Mouse (Mus musculus): ENCODE data around the gene Nrde2. TPM values are rescaled to one million over a fixed set of nuclear protein-coding genes. Genes with fewer than 3 reads are reported as not detected.

Nrde2 gene
- polyA plus RNA-seq, 1 experiment, result 19.0 TPM

- no peak for DNase-seq
- 94% methylated on average over 3 of the region's 3 CpGs for WGBS
These were observed 71.4 kb downstream of the Nrde2 start for GRCm38 (mm10) chr12:100088026-100088425.

GRCm38 (mm10) chr12:100079636-100080286 lies 79.7 kb downstream of the Nrde2 start:
- H3K27ac ChIP-seq (ENCODE audit: control insufficient read depth, insufficient read depth, low read length), result no peak overlapping the region
- DNase-seq, result no peak

More at GRCm38 (mm10) chr12:100088026-100088425, 71.4 kb downstream of the Nrde2 start:
- TF ChIP-seq CTCF (IDR thresholded peaks at IDR 0.05; ENCODE audit: borderline replicate concordance, control insufficient read depth, extremely low read depth, insufficient read depth, low read length, poor library complexity) (no peak), POLR2A (IDR thresholded peaks at IDR 0.05; ENCODE audit: control insufficient read depth, extremely low read depth, insufficient read depth, low read length, poor library complexity) (no peak)
- H3K27me3 ChIP-seq (ENCODE audit: control insufficient read depth, insufficient read depth, low read length), result no peaks in the 10 kb centered on the region
- H3K4me3 ChIP-seq (ENCODE audit: control insufficient read depth, insufficient read depth, low read length), result no peak overlapping the region
- no peaks in the 10 kb centered on the region for H3K36me3 ChIP-seq (ENCODE audit: control insufficient read depth, insufficient read depth, low read length)
- peaks cover 4% of the 10 kb centered on the region; the same call in 1 of the 2 replicates for H3K4me1 ChIP-seq (replicated peaks; ENCODE audit: control insufficient read depth, insufficient read depth, low read length)
- H3K27ac ChIP-seq (ENCODE audit: control insufficient read depth, insufficient read depth, low read length), result no peak overlapping the region

GRCm38 (mm10) chr12:100075715-100076114 lies 83.7 kb downstream of the Nrde2 start:
- H3K27ac ChIP-seq (ENCODE audit: control insufficient read depth, insufficient read depth, low read length), result no peak overlapping the region
- no peak for TF ChIP-seq POLR2A (IDR thresholded peaks at IDR 0.05; ENCODE audit: control insufficient read depth, extremely low read depth, insufficient read depth, low read length, poor library complexity)
- no peak for TF ChIP-seq CTCF (IDR thresholded peaks at IDR 0.05; ENCODE audit: borderline replicate concordance, control insufficient read depth, extremely low read depth, insufficient read depth, low read length, poor library complexity)
- no peaks in the 10 kb centered on the region for H3K36me3 ChIP-seq (ENCODE audit: control insufficient read depth, insufficient read depth, low read length)
- no peaks in the 10 kb centered on the region for H3K27me3 ChIP-seq (ENCODE audit: control insufficient read depth, insufficient read depth, low read length)
- 91% methylated on average over 4 of the region's 4 CpGs for WGBS
- DNase-seq, result no peak
- H3K4me3 ChIP-seq (ENCODE audit: control insufficient read depth, insufficient read depth, low read length), result no peak overlapping the region
- H3K4me1 ChIP-seq (replicated peaks; ENCODE audit: control insufficient read depth, insufficient read depth, low read length), result no peaks in the 10 kb centered on the region

More at GRCm38 (mm10) chr12:100079636-100080286, 79.7 kb downstream of the Nrde2 start:
- H3K27me3 ChIP-seq (ENCODE audit: control insufficient read depth, insufficient read depth, low read length), result no peaks in the 10 kb centered on the region
- H3K36me3 ChIP-seq (ENCODE audit: control insufficient read depth, insufficient read depth, low read length), result no peaks in the 10 kb centered on the region
- 89% methylated on average over 8 of the region's 8 CpGs for WGBS
- no peak overlapping the region for H3K4me3 ChIP-seq (ENCODE audit: control insufficient read depth, insufficient read depth, low read length)
- TF ChIP-seq CTCF (IDR thresholded peaks at IDR 0.05; ENCODE audit: borderline replicate concordance, control insufficient read depth, extremely low read depth, insufficient read depth, low read length, poor library complexity), result no peak
- TF ChIP-seq POLR2A (IDR thresholded peaks at IDR 0.05; ENCODE audit: control insufficient read depth, extremely low read depth, insufficient read depth, low read length, poor library complexity), result no peak
- peaks cover 4% of the 10 kb centered on the region; the same call in 1 of the 2 replicates for H3K4me1 ChIP-seq (replicated peaks; ENCODE audit: control insufficient read depth, insufficient read depth, low read length)

Other genes starting within 250 kb of the Nrde2 start
- 0.90 and 1.1 TPM in 2 replicates for gene Kcnk13, start 195.2 kb downstream of the Nrde2 start, polyA plus RNA-seq (2012; rRNA removed)
- gene Psmc1, start 49.5 kb downstream of the Nrde2 start, polyA plus RNA-seq (2012; rRNA removed), result 45.3 and 46.8 TPM in 2 replicates
- gene Calm1, start 39.8 kb upstream of the Nrde2 start, polyA plus RNA-seq (2012; rRNA removed), result 511 and 554 TPM in 2 replicates

Data from thymus, adult 2 months (tissue).